21 mouse cellular contexts compared by ENCODE assay signal in the genomic region with DNA sequence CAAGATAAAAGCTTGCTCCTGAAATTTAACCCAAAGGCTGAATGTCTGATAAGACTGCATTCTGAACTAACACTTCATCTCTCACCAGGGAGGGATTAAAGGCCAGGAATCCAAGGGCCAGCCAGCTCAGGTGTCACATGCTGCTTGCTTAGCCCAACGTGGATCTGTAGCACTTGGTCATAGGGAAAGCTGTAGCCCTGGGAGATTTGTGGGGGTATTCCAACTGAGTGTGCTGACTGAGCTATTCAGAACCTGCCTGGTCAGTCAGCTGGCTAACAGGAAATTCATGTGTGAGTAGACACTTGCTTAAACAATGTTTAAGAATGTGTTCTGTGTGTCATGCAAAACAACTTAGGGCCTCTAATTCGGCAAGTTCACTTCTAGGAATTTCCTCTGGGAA. TPM values are rescaled to one million over a fixed set of nuclear protein-coding genes. Genes with fewer than 3 reads are reported as not detected.
DNase-seq lines count a peak whose midpoint lies in the region; ATAC-seq and TF ChIP-seq lines count a peak whose summit lies in the region.
"Had no signal": no experiment of that assay in that cellular context is flagged by ENCODE, and none has a peak within 500 bp of the region (broad histone marks: within the 10 kb centered on the region; RNA-seq: fewer than 3 reads in every experiment).

No protein-coding gene starts in this region.

- no peak for TF ChIP-seq POLR2A in kidney, adult 2 months (IDR thresholded peaks at IDR 0.05; ENCODE audit: low read depth, low read length)
- TF ChIP-seq POLR2A in ES-Bruce4 (IDR thresholded peaks at IDR 0.05; ENCODE audit: insufficient read depth, low read length), result no peak

- no peak overlapping the region for H3K4me2 ChIP-seq in intestine, embryonic 15.5 days (replicated peaks)
- no peak overlapping the region for H3K4me2 ChIP-seq in neural tube, embryonic 15.5 days
- H3K4me2 ChIP-seq: forebrain, embryonic 12.5 days; hindbrain, embryonic 14.5 days; midbrain, embryonic 11.5 days had no signal

- no peak for TF ChIP-seq CTCF in kidney, adult 2 months (conservative IDR thresholded peaks at IDR 0.05; ENCODE audit: insufficient read depth, insufficient read length, low read depth, low read length)
- TF ChIP-seq CTCF in ES-Bruce4 (IDR thresholded peaks at IDR 0.05; ENCODE audit: low read depth, low read length), result no peak

- H3K9me3 ChIP-seq in ES-Bruce4 (replicated peaks; ENCODE audit: control insufficient read depth, insufficient read depth, low read length, poor library complexity, severe bottlenecking), result no peaks in the 10 kb centered on the region
- H3K9me3 ChIP-seq in intestine, embryonic 15.5 days, result no peaks in the 10 kb centered on the region
- H3K9me3 ChIP-seq in neural tube, embryonic 15.5 days (replicated peaks), result no peaks in the 10 kb centered on the region
- no peaks in the 10 kb centered on the region for H3K9me3 ChIP-seq in hindbrain, embryonic 10.5 days
- H3K9me3 ChIP-seq: forebrain, embryonic 12.5 days had no signal

- no peak overlapping the region for H3K4me3 ChIP-seq in kidney, adult 2 months (ENCODE audit: insufficient read depth, low read depth, low read length)
- no peak overlapping the region for H3K4me3 ChIP-seq in ES-Bruce4 (ENCODE audit: low read depth, low read length)
- H3K4me3 ChIP-seq in intestine, embryonic 15.5 days (replicated peaks), result no peak overlapping the region
- H3K4me3 ChIP-seq in neural tube, embryonic 15.5 days (replicated peaks), result no peak overlapping the region
- no peak overlapping the region for H3K4me3 ChIP-seq in hindbrain, embryonic 10.5 days
- H3K4me3 ChIP-seq: forebrain, embryonic 12.5 days had no signal

- 22% methylated on average over 2 of the region's 2 CpGs for WGBS in kidney, adult 2 months
- 26% methylated on average over 2 of the region's 2 CpGs for WGBS in intestine, embryonic 15.5 days
- 63% methylated on average over 2 of the region's 2 CpGs for WGBS in neural tube, embryonic 15.5 days
- 61% methylated on average over 2 of the region's 2 CpGs for WGBS in hindbrain, embryonic 10.5 days

- no peak overlapping the region for H3K9ac ChIP-seq in ES-Bruce4 (ENCODE audit: low read depth, poor library complexity, severe bottlenecking)
- no peak overlapping the region for H3K9ac ChIP-seq in intestine, embryonic 15.5 days
- H3K9ac ChIP-seq in neural tube, embryonic 15.5 days (replicated peaks), result no peak overlapping the region
- H3K9ac ChIP-seq: forebrain, embryonic 12.5 days; hindbrain, embryonic 14.5 days; liver, embryonic 14.5 days had no signal

- no peaks in the 10 kb centered on the region for H3K36me3 ChIP-seq in kidney, adult 2 months (ENCODE audit: control insufficient read depth, insufficient read depth, low read length)
- H3K36me3 ChIP-seq in ES-Bruce4 (ENCODE audit: control insufficient read depth, insufficient read depth, low read length, poor library complexity, severe bottlenecking), result no peaks in the 10 kb centered on the region
- H3K36me3 ChIP-seq in intestine, embryonic 15.5 days, result no peaks in the 10 kb centered on the region
- H3K36me3 ChIP-seq in neural tube, embryonic 15.5 days, result no peaks in the 10 kb centered on the region
- H3K36me3 ChIP-seq in hindbrain, embryonic 10.5 days, result no peaks in the 10 kb centered on the region
- H3K36me3 ChIP-seq: forebrain, embryonic 12.5 days had no signal

- H3K4me1 ChIP-seq in kidney, adult 2 months (ENCODE audit: control insufficient read depth, insufficient read depth, low read length), result peaks cover 20% of the 10 kb centered on the region
- H3K4me1 ChIP-seq in ES-Bruce4 (ENCODE audit: control insufficient read depth, insufficient read depth, low read length), result peaks cover 2% of the 10 kb centered on the region
- no peaks in the 10 kb centered on the region for H3K4me1 ChIP-seq in intestine, embryonic 15.5 days (replicated peaks)
- H3K4me1 ChIP-seq in neural tube, embryonic 15.5 days, result no peaks in the 10 kb centered on the region
- H3K4me1 ChIP-seq in hindbrain, embryonic 10.5 days (replicated peaks), result no peaks in the 10 kb centered on the region
- H3K4me1 ChIP-seq: forebrain, embryonic 12.5 days had no signal

- TF ChIP-seq EP300 in ES-Bruce4 (IDR thresholded peaks at IDR 0.05; ENCODE audit: insufficient read depth, low read depth, low read length), result no peak

- peak; percentile 67 for DNase-seq in kidney, adult 2 months
- no peak for DNase-seq in kidney, adult 18-20 months
- peak; percentile 40 to 72 for DNase-seq in kidney, postnatal 25 days
- DNase-seq in hindbrain, embryonic 10.5 days (ENCODE audit: low spot score), result no peak
- DNase-seq: cerebellum, postnatal 10 days; embryo, embryonic 11 days; gastrocnemius, postnatal 14 days; heart, postnatal 14 days; right cerebral cortex, postnatal 4 days; thymus, adult 2 months had no signal

- peak overlapping the region; percentile 39; the same call in 1 of the 2 replicates for H3K27ac ChIP-seq in kidney, adult 2 months (ENCODE audit: insufficient read depth, low read depth, low read length)
- H3K27ac ChIP-seq in ES-Bruce4 (ENCODE audit: insufficient read depth, low read length), result peak overlapping the region; percentile 26; the same call in 1 of the 2 replicates
- no peak overlapping the region for H3K27ac ChIP-seq in intestine, embryonic 15.5 days
- no peak overlapping the region for H3K27ac ChIP-seq in neural tube, embryonic 15.5 days (replicated peaks)
- no peak overlapping the region for H3K27ac ChIP-seq in hindbrain, embryonic 10.5 days
- H3K27ac ChIP-seq: forebrain, embryonic 12.5 days; hindbrain, embryonic 14.5 days; liver, embryonic 14.5 days; macrophage had no signal

- peak; percentile 49; the same call in 1 of the 2 replicates for ATAC-seq in intestine, embryonic 15.5 days
- ATAC-seq in neural tube, embryonic 15.5 days (ENCODE audit: low FRiP score), result no peak
- no peak for ATAC-seq in cerebellum, adult (ENCODE audit: insufficient number of reproducible peaks, low FRiP score, low TSS enrichment)

- no peaks in the 10 kb centered on the region for H3K27me3 ChIP-seq in kidney, adult 2 months (replicated peaks; ENCODE audit: control insufficient read depth, insufficient read depth, low read length)
- H3K27me3 ChIP-seq in ES-Bruce4 (ENCODE audit: control insufficient read depth, insufficient read depth, low read length, poor library complexity, severe bottlenecking), result no peaks in the 10 kb centered on the region; the same call in 1 of the 2 replicates
- H3K27me3 ChIP-seq in intestine, embryonic 15.5 days (replicated peaks), result no peaks in the 10 kb centered on the region
- H3K27me3 ChIP-seq in neural tube, embryonic 15.5 days (replicated peaks), result no peaks in the 10 kb centered on the region
- H3K27me3 ChIP-seq in hindbrain, embryonic 10.5 days (ENCODE audit: insufficient read depth, poor library complexity, severe bottlenecking), result no peaks in the 10 kb centered on the region
- H3K27me3 ChIP-seq: forebrain, embryonic 12.5 days had no signal

RNA-seq across cellular contexts. Expression of a gene that starts 9.3 kb away (rescaled TPM):
- polyA plus RNA-seq in kidney, adult 2 months (2012; rRNA removed), result 17.9 and 22.4 TPM in 2 replicates
- polyA plus RNA-seq in ES-Bruce4 (2011; ENCODE audit: insufficient read depth, insufficient read length, low read depth, missing spikeins), result 37.7 and 40.2 TPM in 2 replicates
- polyA plus RNA-seq in intestine, embryonic 15.5 days (2015; fragmentation: Nextera tagmentation; extraction: Ambion mirVana), result 13.6 and 14.7 TPM in 2 replicates
- polyA plus RNA-seq in neural tube, embryonic 15.5 days (2015; fragmentation: Nextera tagmentation; extraction: Ambion mirVana), result 0.19 and 2.5 TPM in 2 replicates
- 1.9 and 3.5 TPM in 2 replicates for polyA plus RNA-seq in hindbrain, embryonic 10.5 days (2016; fragmentation: Nextera tagmentation; extraction: Ambion mirVana)
- polyA plus RNA-seq: C2C12, macrophage had no signal

RNA-seq across cellular contexts. Expression of a gene that starts 54.0 kb away (rescaled TPM):
- polyA plus RNA-seq in kidney, adult 2 months (2012; rRNA removed), result 2.8 and 5.4 TPM in 2 replicates
- 5.2 and 5.4 TPM in 2 replicates for polyA plus RNA-seq in ES-Bruce4 (2011; ENCODE audit: insufficient read depth, insufficient read length, low read depth, missing spikeins)
- polyA plus RNA-seq in intestine, embryonic 15.5 days (2015; fragmentation: Nextera tagmentation; extraction: Ambion mirVana), result 14.3 and 15.1 TPM in 2 replicates
- 39.1 and 49.7 TPM in 2 replicates for polyA plus RNA-seq in neural tube, embryonic 15.5 days (2015; fragmentation: Nextera tagmentation; extraction: Ambion mirVana)
- 4.4 and 6.3 TPM in 2 replicates for polyA plus RNA-seq in hindbrain, embryonic 10.5 days (2016; fragmentation: Nextera tagmentation; extraction: Ambion mirVana)

RNA-seq across cellular contexts. Expression of a gene that starts 55.8 kb away (rescaled TPM):
- 16.2 and 24.9 TPM in 2 replicates for polyA plus RNA-seq in kidney, adult 2 months (2012; rRNA removed)
- not detected in 2 replicates for polyA plus RNA-seq in ES-Bruce4 (2011; ENCODE audit: insufficient read depth, insufficient read length, low read depth, missing spikeins)
- 0.51 TPM in 1 of 2 replicates, not detected in the other for polyA plus RNA-seq in intestine, embryonic 15.5 days (2015; fragmentation: Nextera tagmentation; extraction: Ambion mirVana)
- 3.5 and 4.2 TPM in 2 replicates for polyA plus RNA-seq in neural tube, embryonic 15.5 days (2015; fragmentation: Nextera tagmentation; extraction: Ambion mirVana)
- 0.16 TPM in 1 of 2 replicates, not detected in the other for polyA plus RNA-seq in hindbrain, embryonic 10.5 days (2016; fragmentation: Nextera tagmentation; extraction: Ambion mirVana)
- polyA plus RNA-seq: macrophage; midbrain, embryonic 11.5 days; neural tube, embryonic 14.5 days had no signal

Comparison
In these comparisons a context has a peak if more than half of its experiments do, and no peak if none do; other contexts are left out.
1. DNase-seq: peak in kidney, adult 2 months (single experiment) and kidney, postnatal 25 days (2 of 2); none in kidney, adult 18-20 months (single experiment) and hindbrain, embryonic 10.5 days (single experiment).
2. H3K27ac ChIP-seq: peak in kidney, adult 2 months (single experiment) and ES-Bruce4 (single experiment); none in intestine, embryonic 15.5 days (single experiment), neural tube, embryonic 15.5 days (single experiment) and hindbrain, embryonic 10.5 days (single experiment).